In genomic region chrX:139779401-139779800, GRCm38 (mm10) we compare ENCODE assay signal across 16 mouse cellular contexts. TPM values are rescaled to one million over a fixed set of nuclear protein-coding genes. Genes with fewer than 3 reads are reported as not detected.
DNase-seq lines count a peak whose midpoint lies in the region.
"Had no signal": no experiment of that assay in that cellular context is flagged by ENCODE, and none has a peak within 500 bp of the region (broad histone marks: within the 10 kb centered on the region; RNA-seq: fewer than 3 reads in every experiment).

No protein-coding gene starts in this region.

- DNase-seq in cerebellum, postnatal 10 days: peak; percentile 51 to 65
- DNase-seq in cerebellum, adult 9-11 months: no peak
- DNase-seq in left cerebral cortex, postnatal 4 days: peak; percentile 18
- DNase-seq in left cerebral cortex, postnatal 25 days (ENCODE audit: low spot score in 2 of 2): no peak
- peak; percentile 33 for DNase-seq in lung, postnatal 10 days
- no peak for DNase-seq in lung, adult 18-20 months
- DNase-seq in adipocyte (ENCODE audit: low spot score): peak; percentile 11
- DNase-seq: cerebellum, adult 11 months; cerebellum, adult 8-10 months; embryo, embryonic 11 days; gastrocnemius, adult 2 months; gastrocnemius, postnatal 25 days; heart, postnatal 36 days had no signal

- intact Hi-C loops in left cerebral cortex, postnatal 4 days (cut with DNase I): no loop called here
- intact Hi-C loops in left cerebral cortex, postnatal 25 days (cut with DNase I): no loop called here

RNA-seq across cellular contexts. Expression of gene Ripply1, which starts 2.8 kb away (rescaled TPM):
- not detected for total RNA-seq in left cerebral cortex, postnatal 4 days (2021)
- not detected for total RNA-seq in left cerebral cortex, postnatal 25 days (2021)
- total RNA-seq: common myeloid progenitor, adult 5-6 weeks; gastrocnemius, adult 2 months; gastrocnemius, postnatal 25 days; granulocyte monocyte progenitor cell, adult 5-6 weeks; heart, adult 8-10 months; heart, postnatal 36 days had no signal

RNA-seq across cellular contexts. Expression of gene Cldn2, which starts 21.2 kb away (rescaled TPM):
- total RNA-seq in left cerebral cortex, postnatal 4 days (2021): under 1 TPM in 1 of 2 experiments, not detected in 1; 0.26 TPM
- total RNA-seq in left cerebral cortex, postnatal 25 days (2021): 1 to 10 TPM in 1 of 2 experiments, under 1 TPM in 1; 0.78 to 1.6 TPM
- total RNA-seq: common myeloid progenitor, adult 5-6 weeks; gastrocnemius, adult 2 months; gastrocnemius, postnatal 25 days; granulocyte monocyte progenitor cell, adult 5-6 weeks; heart, adult 8-10 months; heart, postnatal 36 days had no signal

Comparison
In these comparisons a context has a peak if more than half of its experiments do, and no peak if none do; other contexts are left out.
1. DNase-seq: peak in cerebellum, postnatal 10 days (2 of 2), left cerebral cortex, postnatal 4 days (single experiment), lung, postnatal 10 days (single experiment) and adipocyte (single experiment); none in cerebellum, adult 9-11 months (single experiment), left cerebral cortex, postnatal 25 days (0 of 2) and lung, adult 18-20 months (0 of 2).